Mouse (Mus musculus): ENCODE measurements around the gene Sat2. TPM values are rescaled to one million over a fixed set of nuclear protein-coding genes. Genes with fewer than 3 reads are reported as not detected.
"Not testable (repeated sequence)": the region's sequence is repeated elsewhere in the genome, so short reads cannot be mapped to it uniquely, and the experiment has no call there.

The Sat2 gene
- total and polyA plus RNA-seq, 3 experiments: 1.5 to 7.3 TPM; not detected in 1

DNA sequence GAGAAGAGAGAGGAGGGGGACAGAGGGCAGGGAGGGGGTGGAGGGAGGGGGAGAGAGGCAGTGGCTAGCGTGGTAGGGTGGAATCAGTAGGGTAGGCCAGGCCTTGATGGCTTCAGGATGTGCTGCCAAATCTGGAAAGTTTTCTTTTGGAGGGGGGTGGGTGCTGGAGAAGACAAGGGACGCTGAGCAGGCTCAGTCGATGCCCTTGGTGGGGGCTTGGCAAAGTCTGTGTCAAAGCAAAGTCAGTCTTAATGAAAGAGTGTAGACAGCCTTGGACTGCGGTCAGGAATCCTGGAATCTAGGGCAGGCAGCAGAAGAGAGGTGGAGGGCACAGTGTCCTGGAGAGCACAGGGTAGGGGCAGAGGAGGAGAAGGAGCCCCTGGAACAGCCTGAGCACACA, 10.9 kb upstream of the Sat2 start:
- no peak for ATAC-seq (ENCODE audit: extremely low read depth, insufficient number of reproducible peaks, low FRiP score, poor library complexity, severe bottlenecking)
- DNase-seq (ENCODE audit: low spot score): no peak
- TF ChIP-seq GATA2 (IDR thresholded peaks at IDR 0.05; ENCODE audit: borderline replicate concordance, low read depth, low read length) (no peak), POLR2AphosphoS5 (IDR thresholded peaks at IDR 0.05; ENCODE audit: insufficient replicate concordance, low read depth, low read length) (no peak), TAL1 (conservative IDR thresholded peaks at IDR 0.05; ENCODE audit: low read depth, low read length) (no peak), CTCF (IDR thresholded peaks at IDR 0.05; ENCODE audit: low read depth, low read length) (no peak), GATA1 (IDR thresholded peaks at IDR 0.05; ENCODE audit: borderline replicate concordance, low read length) (no peak)
- H3K9me3 ChIP-seq (replicated peaks): no peaks in the 10 kb centered on the region
- H3K36me3 ChIP-seq (replicated peaks): no peaks in the 10 kb centered on the region
- peaks cover 69% of the 10 kb centered on the region for H3K4me1 ChIP-seq (ENCODE audit: insufficient read depth, low read depth, low read length)
- no peak overlapping the region for H3K4me3 ChIP-seq (ENCODE audit: low read depth, low read length)
- peaks cover 10% of the 10 kb centered on the region for H3K27me3 ChIP-seq (ENCODE audit: insufficient read depth, low read length)

DNA sequence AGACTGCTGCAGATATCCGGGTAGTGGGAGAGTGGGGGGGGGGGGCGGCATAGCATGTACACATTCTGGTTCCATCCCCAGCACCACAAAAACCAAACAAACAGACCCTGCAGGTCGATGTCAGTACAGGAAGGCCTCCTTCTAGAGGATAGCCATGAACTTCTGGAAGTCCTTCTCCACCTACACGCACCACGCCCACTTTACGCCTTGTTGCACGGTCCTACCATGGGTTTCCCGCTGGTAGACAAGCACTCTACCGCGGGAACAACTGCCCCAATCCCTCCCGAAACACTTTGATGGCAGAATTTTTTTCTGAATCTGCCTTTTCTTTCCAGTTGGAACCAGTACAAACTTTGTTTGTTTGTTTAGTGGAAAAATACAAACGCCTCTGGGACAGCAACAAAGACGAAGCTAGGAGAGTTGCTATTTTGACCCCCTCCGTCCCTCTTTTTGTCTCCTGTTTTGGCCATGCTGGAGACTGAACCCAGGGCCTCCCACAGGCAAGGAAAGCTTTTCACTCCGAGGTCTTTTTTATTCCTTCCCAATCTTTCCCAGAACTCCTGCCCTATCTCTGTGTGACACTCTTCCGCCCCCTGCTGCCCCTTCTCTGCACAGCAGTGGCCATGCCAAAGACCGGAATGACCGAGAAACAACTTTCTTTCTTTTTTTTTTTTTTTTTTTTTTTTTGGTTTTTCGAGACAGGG, 8.1 kb upstream of the Sat2 start:
- DNase-seq (ENCODE audit: low spot score) (no peak), ATAC-seq (ENCODE audit: extremely low read depth, insufficient number of reproducible peaks, low FRiP score, poor library complexity, severe bottlenecking) (no peak)
- H3K36me3 ChIP-seq (replicated peaks): no peaks in the 10 kb centered on the region
- peak overlapping the region; percentile 58; the same call in 1 of the 2 replicates for H3K4me3 ChIP-seq (ENCODE audit: low read depth, low read length)
- peaks cover 62% of the 10 kb centered on the region for H3K4me1 ChIP-seq (ENCODE audit: insufficient read depth, low read depth, low read length)
- H3K27me3 ChIP-seq (ENCODE audit: insufficient read depth, low read length): peaks cover 33% of the 10 kb centered on the region
- no peak for TF ChIP-seq GATA2 (IDR thresholded peaks at IDR 0.05; ENCODE audit: borderline replicate concordance, low read depth, low read length)
- peak; percentile 42; the same call in 1 of the 2 replicates for TF ChIP-seq CTCF (IDR thresholded peaks at IDR 0.05; ENCODE audit: low read depth, low read length)
- TF ChIP-seq POLR2AphosphoS5 (IDR thresholded peaks at IDR 0.05; ENCODE audit: insufficient replicate concordance, low read depth, low read length): no peak
- no peak for TF ChIP-seq TAL1 (conservative IDR thresholded peaks at IDR 0.05; ENCODE audit: low read depth, low read length)
- TF ChIP-seq GATA1 (IDR thresholded peaks at IDR 0.05; ENCODE audit: borderline replicate concordance, low read length): no peak
- no peaks in the 10 kb centered on the region for H3K9me3 ChIP-seq (replicated peaks)

DNA sequence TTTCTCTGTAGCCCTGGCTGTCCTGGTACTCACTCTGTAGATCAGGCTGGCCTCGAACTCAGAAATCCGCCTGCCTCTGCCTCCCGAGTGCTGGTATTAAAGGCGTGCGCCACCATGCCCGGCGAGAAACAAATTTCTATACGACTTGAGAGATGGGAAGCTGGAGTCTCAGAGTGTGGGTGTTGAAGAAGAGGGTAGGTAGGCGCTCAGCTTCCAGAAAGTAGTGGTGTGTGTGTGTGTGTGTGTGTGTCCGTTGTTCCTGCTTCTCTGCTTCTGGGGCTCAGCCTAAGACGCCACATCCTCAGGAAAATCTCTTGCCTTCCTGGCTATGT, 7.6 kb upstream of the Sat2 start:
- not testable (repeated sequence) for DNase-seq (ENCODE audit: low spot score); H3K4me3 ChIP-seq (ENCODE audit: low read depth, low read length); ATAC-seq (ENCODE audit: extremely low read depth, insufficient number of reproducible peaks, low FRiP score, poor library complexity, severe bottlenecking); H3K9me3 ChIP-seq (replicated peaks); H3K36me3 ChIP-seq (replicated peaks)
- peaks cover 33% of the 10 kb centered on the region for H3K27me3 ChIP-seq (ENCODE audit: insufficient read depth, low read length)
- H3K4me1 ChIP-seq (ENCODE audit: insufficient read depth, low read depth, low read length): peaks cover 57% of the 10 kb centered on the region

DNA sequence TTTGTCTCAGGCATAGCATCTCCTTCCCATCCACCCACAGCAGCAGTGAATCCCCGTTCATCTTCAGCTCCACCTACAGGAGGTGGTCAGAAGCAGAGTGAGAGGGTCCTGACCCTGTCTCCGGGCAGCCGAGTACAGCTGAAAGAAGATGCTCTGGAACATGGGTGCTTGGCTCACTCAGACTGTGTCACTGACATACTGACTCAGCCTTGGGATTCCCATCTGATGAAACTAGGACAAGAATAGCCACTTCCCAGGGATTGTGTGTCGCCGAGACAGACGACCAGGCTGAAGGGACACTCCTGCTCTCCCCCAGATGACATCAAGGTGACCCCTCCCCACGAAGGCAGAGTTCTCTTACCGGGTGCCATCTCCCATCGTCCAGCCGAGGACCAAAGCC, 5.0 kb upstream of the Sat2 start:
- ATAC-seq (ENCODE audit: extremely low read depth, insufficient number of reproducible peaks, low FRiP score, poor library complexity, severe bottlenecking): no peak
- TF ChIP-seq TAL1 (conservative IDR thresholded peaks at IDR 0.05; ENCODE audit: low read depth, low read length) (no peak), GATA2 (IDR thresholded peaks at IDR 0.05; ENCODE audit: borderline replicate concordance, low read depth, low read length) (no peak), POLR2AphosphoS5 (IDR thresholded peaks at IDR 0.05; ENCODE audit: insufficient replicate concordance, low read depth, low read length) (no peak), GATA1 (IDR thresholded peaks at IDR 0.05; ENCODE audit: borderline replicate concordance, low read length) (no peak), CTCF (IDR thresholded peaks at IDR 0.05; ENCODE audit: low read depth, low read length) (no peak)
- H3K9me3 ChIP-seq (replicated peaks): no peaks in the 10 kb centered on the region
- H3K4me3 ChIP-seq (ENCODE audit: low read depth, low read length): no peak overlapping the region
- DNase-seq (ENCODE audit: low spot score): no peak
- H3K4me1 ChIP-seq (ENCODE audit: insufficient read depth, low read depth, low read length): peaks cover 56% of the 10 kb centered on the region
- no peaks in the 10 kb centered on the region for H3K36me3 ChIP-seq (replicated peaks)
- H3K27me3 ChIP-seq (ENCODE audit: insufficient read depth, low read length): peaks cover 33% of the 10 kb centered on the region

DNA sequence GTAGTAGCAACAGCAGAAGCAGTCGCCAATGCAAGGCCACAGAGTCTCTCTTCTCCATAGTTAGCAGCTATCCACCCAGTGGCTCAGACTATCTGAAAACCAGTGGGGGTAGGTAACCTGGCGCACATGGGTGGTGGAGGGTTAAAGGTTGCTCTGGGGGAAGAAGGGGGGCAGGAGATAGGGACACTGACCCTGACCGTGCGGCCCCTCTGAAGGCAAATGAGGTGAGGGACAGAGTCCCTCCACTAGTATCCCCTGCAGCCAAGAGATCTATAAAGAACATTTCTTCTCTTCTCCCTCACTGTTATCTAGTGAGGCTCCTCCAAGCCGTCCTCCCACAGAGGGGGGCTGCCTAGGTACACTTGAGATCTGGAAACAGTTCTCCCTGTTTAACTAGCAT, 4.0 kb upstream of the Sat2 start, which contains the start of gene Shbg:
Gene Shbg, minus strand, starts transcription at position 101 of the 400 bp plus-strand sequence.
- TF ChIP-seq TAL1 (conservative IDR thresholded peaks at IDR 0.05; ENCODE audit: low read depth, low read length) (no peak), GATA2 (IDR thresholded peaks at IDR 0.05; ENCODE audit: borderline replicate concordance, low read depth, low read length) (no peak), CTCF (IDR thresholded peaks at IDR 0.05; ENCODE audit: low read depth, low read length) (no peak)
- H3K9me3 ChIP-seq (replicated peaks): no peaks in the 10 kb centered on the region
- H3K4me1 ChIP-seq (ENCODE audit: insufficient read depth, low read depth, low read length): peaks cover 62% of the 10 kb centered on the region
- H3K27me3 ChIP-seq (ENCODE audit: insufficient read depth, low read length): peaks cover 33% of the 10 kb centered on the region
- no peak for DNase-seq (ENCODE audit: low spot score)
- ATAC-seq (ENCODE audit: extremely low read depth, insufficient number of reproducible peaks, low FRiP score, poor library complexity, severe bottlenecking): no peak
- no peak within 1 kb of the TSS for H3K4me3 ChIP-seq (ENCODE audit: low read depth, low read length)
- no peaks in the 10 kb centered on the region for H3K36me3 ChIP-seq (replicated peaks)

DNA sequence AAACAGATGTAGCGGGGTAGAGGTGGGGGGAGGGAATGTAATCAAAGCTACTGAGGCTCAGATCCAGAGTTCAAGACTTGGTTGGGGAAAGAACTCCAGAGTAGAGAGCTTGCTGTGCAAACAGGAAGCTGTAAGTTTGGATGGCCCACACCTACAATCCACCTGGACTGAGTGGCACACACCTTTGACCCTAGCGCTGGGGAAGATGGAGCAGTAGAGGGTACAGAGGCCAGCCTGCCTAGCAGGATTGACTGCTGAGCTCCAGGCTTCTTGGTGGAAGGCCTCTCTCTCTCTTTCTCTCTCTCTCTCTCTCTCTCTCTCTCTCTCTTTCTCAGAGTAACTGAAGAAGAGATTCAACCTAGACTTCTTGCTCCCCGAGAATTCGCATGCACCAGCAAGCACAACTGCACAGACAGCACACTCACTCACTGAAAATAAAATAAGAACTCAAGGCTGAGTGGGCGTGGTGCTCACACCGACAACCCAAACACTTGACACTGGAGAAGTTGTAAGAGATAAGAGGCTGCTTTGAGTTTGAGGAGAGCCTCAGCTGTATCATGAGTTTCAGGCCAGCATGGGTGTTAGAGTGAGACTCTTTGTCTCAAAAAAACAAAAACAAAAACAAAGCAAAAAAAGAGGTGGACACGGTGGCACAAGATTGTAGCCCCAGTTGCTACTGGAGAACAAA, 1.3 kb upstream of the Sat2 start:
- Histone ChIP-seq H3K36me3 (replicated peaks) (no peaks in the 10 kb centered on the region), H3K4me3 (ENCODE audit: low read depth, low read length) (no peak overlapping the region), H3K27me3 (ENCODE audit: insufficient read depth, low read length) (peaks cover 27% of the 10 kb centered on the region), H3K9me3 (replicated peaks) (no peaks in the 10 kb centered on the region), H3K4me1 (ENCODE audit: insufficient read depth, low read depth, low read length) (peaks cover 46% of the 10 kb centered on the region)
- no peak for TF ChIP-seq TAL1 (conservative IDR thresholded peaks at IDR 0.05; ENCODE audit: low read depth, low read length)
- no peak for TF ChIP-seq GATA1 (IDR thresholded peaks at IDR 0.05; ENCODE audit: borderline replicate concordance, low read length)
- ATAC-seq (ENCODE audit: extremely low read depth, insufficient number of reproducible peaks, low FRiP score, poor library complexity, severe bottlenecking) (no peak), DNase-seq (ENCODE audit: low spot score) (no peak)

Data from G1E (cell line).